8 mouse cellular contexts compared by ENCODE assay signal in the genomic region with DNA sequence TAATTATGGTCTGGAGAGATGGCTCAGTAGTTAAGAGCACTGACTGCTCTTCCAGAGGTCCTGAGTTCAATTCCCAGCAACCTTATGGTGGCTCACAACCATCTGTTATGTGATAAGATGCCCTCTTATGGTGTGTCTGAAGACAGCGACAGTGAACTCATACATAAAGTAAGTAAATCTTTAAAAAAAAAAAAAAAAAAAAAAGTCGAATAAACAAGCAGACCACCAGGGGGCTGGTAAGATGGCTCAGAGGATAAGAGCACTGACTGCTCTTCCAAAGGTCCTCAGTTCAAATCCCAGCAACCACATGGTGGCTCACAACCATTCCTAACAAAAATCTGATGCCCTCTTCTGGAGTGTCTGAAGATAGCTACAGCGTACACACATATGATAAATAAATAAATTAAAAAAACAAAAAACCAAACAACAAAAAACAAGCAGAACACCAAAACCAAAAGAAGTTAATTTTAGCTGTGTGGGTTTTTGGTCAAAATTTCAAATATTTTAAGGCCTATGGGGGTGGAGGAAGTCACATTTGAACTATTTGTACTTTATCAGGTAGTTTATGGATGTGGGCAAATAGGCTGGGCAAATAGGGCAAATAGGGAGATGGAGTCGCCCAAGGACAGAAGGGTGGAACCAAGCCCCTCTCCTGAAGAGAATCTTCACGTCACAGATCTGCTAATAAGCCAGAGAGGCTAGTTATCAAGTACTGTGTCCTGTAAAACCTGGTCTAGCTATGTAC. TPM values are rescaled to one million over a fixed set of nuclear protein-coding genes. Genes with fewer than 3 reads are reported as not detected.
DNase-seq lines count a peak whose midpoint lies in the region; ATAC-seq and TF ChIP-seq lines count a peak whose summit lies in the region.
"Not testable (repeated sequence)": the region's sequence is repeated elsewhere in the genome, so short reads cannot be mapped to it uniquely, and the experiment has no call there.

No protein-coding gene starts in this region.

- H3K36me3 ChIP-seq in forebrain, embryonic 10.5 days (replicated peaks) = peaks cover 57% of the 10 kb centered on the region
- H3K36me3 ChIP-seq in heart, embryonic 15.5 days = peaks cover 24% of the 10 kb centered on the region
- peaks cover 38% of the 10 kb centered on the region for H3K36me3 ChIP-seq in intestine, postnatal 0 days (ENCODE audit: control insufficient read depth, insufficient read depth)
- peaks cover 24% of the 10 kb centered on the region for H3K36me3 ChIP-seq in liver, embryonic 11.5 days (ENCODE audit: control insufficient read depth, insufficient read depth, low read length)
- H3K36me3 ChIP-seq in midbrain, embryonic 12.5 days = peaks cover 47% of the 10 kb centered on the region
- H3K36me3 ChIP-seq in spleen, adult 2 months (ENCODE audit: control insufficient read depth, insufficient read depth, low read length) = peaks cover 26% of the 10 kb centered on the region

- H3K27ac ChIP-seq in forebrain, embryonic 10.5 days = peak overlapping the region; percentile 86
- peak overlapping the region; percentile 88 for H3K27ac ChIP-seq in heart, embryonic 15.5 days
- H3K27ac ChIP-seq in intestine, postnatal 0 days (ENCODE audit: low read depth, low read length); liver, embryonic 11.5 days (ENCODE audit: low read depth, low read length); midbrain, embryonic 12.5 days (replicated peaks): not testable (repeated sequence)
- peak overlapping the region; percentile 29; the same call in 1 of the 2 replicates for H3K27ac ChIP-seq in spleen, adult 2 months (ENCODE audit: insufficient read depth, low read length)

- DNase-seq in A20 (ENCODE audit: low read depth, low spot score) (peak; percentile 62), ZHBTc4 (ENCODE audit: low read depth, low spot score) (peak; percentile 55)
- DNase-seq in forebrain, embryonic 10.5 days (ENCODE audit: extremely low spot score, low spot score); liver, embryonic 11.5 days (ENCODE audit: low spot score); spleen, adult 2 months (ENCODE audit: low read depth in 1 of 2, low spot score in 2 of 2): not testable (repeated sequence)

- TF ChIP-seq CTCF in intestine, postnatal 0 days (IDR thresholded peaks at IDR 0.05; ENCODE audit: low read depth) = peak; percentile 15; the same call in 1 of the 2 replicates
- not testable (repeated sequence) for TF ChIP-seq CTCF in spleen, adult 2 months (IDR thresholded peaks at IDR 0.05; ENCODE audit: extremely low read depth, insufficient read depth, insufficient read length, insufficient replicate concordance)

- peak overlapping the region; percentile 90 for H3K4me3 ChIP-seq in forebrain, embryonic 10.5 days
- peak overlapping the region; percentile 99 for H3K4me3 ChIP-seq in heart, embryonic 15.5 days
- H3K4me3 ChIP-seq in intestine, postnatal 0 days (ENCODE audit: low read depth, low read length) = peak overlapping the region; percentile 88
- H3K4me3 ChIP-seq in liver, embryonic 11.5 days (ENCODE audit: low read depth, low read length) = peak overlapping the region; percentile 95
- peak overlapping the region; percentile 71 for H3K4me3 ChIP-seq in midbrain, embryonic 12.5 days
- not testable (repeated sequence) for H3K4me3 ChIP-seq in spleen, adult 2 months (ENCODE audit: extremely low read depth, insufficient read depth, insufficient read length)

- 0 out of 2 replicates have a peak overlapping the region, but pooled peaks have one; percentile 78 for H3K9ac ChIP-seq in heart, embryonic 15.5 days
- not testable (repeated sequence) for H3K9ac ChIP-seq in intestine, postnatal 0 days (ENCODE audit: low read depth, low read length)
- H3K9ac ChIP-seq in liver, embryonic 11.5 days (ENCODE audit: low read depth, low read length) = peak overlapping the region; percentile 89
- H3K9ac ChIP-seq in midbrain, embryonic 12.5 days (replicated peaks) = peak overlapping the region; percentile 68

- not testable (repeated sequence) for H3K27me3 ChIP-seq in forebrain, embryonic 10.5 days (ENCODE audit: poor library complexity, severe bottlenecking); heart, embryonic 15.5 days; intestine, postnatal 0 days (replicated peaks; ENCODE audit: control insufficient read depth, insufficient read depth, low read length); liver, embryonic 11.5 days (replicated peaks; ENCODE audit: control insufficient read depth, insufficient read depth, low read length); midbrain, embryonic 12.5 days; spleen, adult 2 months (ENCODE audit: control insufficient read depth, insufficient read depth, low read length)

- not testable (repeated sequence) for H3K9me3 ChIP-seq in forebrain, embryonic 10.5 days; heart, embryonic 15.5 days (replicated peaks); intestine, postnatal 0 days (ENCODE audit: control insufficient read depth); liver, embryonic 11.5 days (ENCODE audit: control insufficient read depth, low read length); midbrain, embryonic 12.5 days

- peak overlapping the region; percentile 89 for H3K4me2 ChIP-seq in heart, embryonic 15.5 days
- H3K4me2 ChIP-seq in intestine, postnatal 0 days (replicated peaks; ENCODE audit: low read depth) = peak overlapping the region; percentile 81
- peak overlapping the region; percentile 87 for H3K4me2 ChIP-seq in liver, embryonic 11.5 days
- H3K4me2 ChIP-seq in midbrain, embryonic 12.5 days (replicated peaks) = peak overlapping the region; percentile 78

- peaks cover 17% of the 10 kb centered on the region for H3K4me1 ChIP-seq in forebrain, embryonic 10.5 days
- H3K4me1 ChIP-seq in heart, embryonic 15.5 days (replicated peaks) = peaks cover 14% of the 10 kb centered on the region
- not testable (repeated sequence) for H3K4me1 ChIP-seq in intestine, postnatal 0 days (replicated peaks; ENCODE audit: control insufficient read depth, insufficient read depth, low read length); spleen, adult 2 months (ENCODE audit: control insufficient read depth, insufficient read depth, insufficient read length)
- H3K4me1 ChIP-seq in liver, embryonic 11.5 days (replicated peaks; ENCODE audit: control insufficient read depth, insufficient read depth, low read length) = peaks cover 11% of the 10 kb centered on the region
- peaks cover 18% of the 10 kb centered on the region for H3K4me1 ChIP-seq in midbrain, embryonic 12.5 days

- not testable (repeated sequence) for ATAC-seq in heart, embryonic 15.5 days (replicated peaks; ENCODE audit: insufficient number of reproducible peaks, insufficient read depth, low FRiP score, low read depth); intestine, postnatal 0 days; liver, embryonic 11.5 days (replicated peaks; ENCODE audit: low FRiP score); midbrain, embryonic 12.5 days (ENCODE audit: low FRiP score, low read depth)

- TF ChIP-seq POLR2A in spleen, adult 2 months (IDR thresholded peaks at IDR 0.05; ENCODE audit: low read depth, low read length) = not testable (repeated sequence)

- 30% methylated on average over 5 of the region's 5 CpGs for WGBS in forebrain, embryonic 10.5 days
- 29% methylated on average over 5 of the region's 5 CpGs for WGBS in heart, embryonic 15.5 days
- WGBS in intestine, postnatal 0 days = 29% methylated on average over 5 of the region's 5 CpGs
- WGBS in liver, embryonic 11.5 days = 30% methylated on average over 5 of the region's 5 CpGs
- 29% methylated on average over 5 of the region's 5 CpGs for WGBS in midbrain, embryonic 12.5 days
- WGBS in spleen, adult 2 months = 41% methylated on average over 5 of the region's 5 CpGs

RNA-seq across cellular contexts. Expression of a gene that starts 1.1 kb away (rescaled TPM):
- 18.1 and 21.7 TPM in 2 replicates for polyA plus RNA-seq in forebrain, embryonic 10.5 days (2016; fragmentation: Nextera tagmentation; extraction: Ambion mirVana)
- 6.7 and 8.7 TPM in 2 replicates for polyA plus RNA-seq in heart, embryonic 15.5 days (2015; fragmentation: Nextera tagmentation; extraction: Ambion mirVana)
- polyA plus RNA-seq in intestine, postnatal 0 days (2015; fragmentation: Nextera tagmentation; extraction: Ambion mirVana) = 6.3 and 10.0 TPM in 2 replicates
- polyA plus RNA-seq in liver, embryonic 11.5 days (2014; fragmentation: Nextera tagmentation; extraction: Ambion mirVana) = 18.9 and 19.6 TPM in 2 replicates
- 21.0 and 22.0 TPM in 2 replicates for polyA plus RNA-seq in midbrain, embryonic 12.5 days (2016; fragmentation: Nextera tagmentation; extraction: Ambion mirVana)
- 17.0 and 19.1 TPM in 2 replicates for polyA plus RNA-seq in spleen, adult 2 months (2012; rRNA removed)

RNA-seq across cellular contexts. Expression of a gene that starts 11.0 kb away (rescaled TPM):
- polyA plus RNA-seq in forebrain, embryonic 10.5 days (2016; fragmentation: Nextera tagmentation; extraction: Ambion mirVana) = 474 and 480 TPM in 2 replicates
- 409 and 423 TPM in 2 replicates for polyA plus RNA-seq in heart, embryonic 15.5 days (2015; fragmentation: Nextera tagmentation; extraction: Ambion mirVana)
- polyA plus RNA-seq in intestine, postnatal 0 days (2015; fragmentation: Nextera tagmentation; extraction: Ambion mirVana) = 398 and 414 TPM in 2 replicates
- 521 and 566 TPM in 2 replicates for polyA plus RNA-seq in liver, embryonic 11.5 days (2014; fragmentation: Nextera tagmentation; extraction: Ambion mirVana)
- 376 and 388 TPM in 2 replicates for polyA plus RNA-seq in midbrain, embryonic 12.5 days (2016; fragmentation: Nextera tagmentation; extraction: Ambion mirVana)
- 54.2 and 96.7 TPM in 2 replicates for polyA plus RNA-seq in spleen, adult 2 months (2012; rRNA removed)

RNA-seq across cellular contexts. Expression of a gene that starts 20.3 kb away (rescaled TPM):
- 18.1 and 23.4 TPM in 2 replicates for polyA plus RNA-seq in forebrain, embryonic 10.5 days (2016; fragmentation: Nextera tagmentation; extraction: Ambion mirVana)
- polyA plus RNA-seq in heart, embryonic 15.5 days (2015; fragmentation: Nextera tagmentation; extraction: Ambion mirVana) = 26.5 and 27.8 TPM in 2 replicates
- polyA plus RNA-seq in intestine, postnatal 0 days (2015; fragmentation: Nextera tagmentation; extraction: Ambion mirVana) = 6.6 and 7.5 TPM in 2 replicates
- polyA plus RNA-seq in liver, embryonic 11.5 days (2014; fragmentation: Nextera tagmentation; extraction: Ambion mirVana) = 9.8 and 10.6 TPM in 2 replicates
- 17.0 and 17.6 TPM in 2 replicates for polyA plus RNA-seq in midbrain, embryonic 12.5 days (2016; fragmentation: Nextera tagmentation; extraction: Ambion mirVana)
- polyA plus RNA-seq in spleen, adult 2 months (2012; rRNA removed) = 3.6 TPM in 2 replicates

RNA-seq across cellular contexts. Expression of a gene that starts 27.4 kb away (rescaled TPM):
- 88.7 and 89.0 TPM in 2 replicates for polyA plus RNA-seq in forebrain, embryonic 10.5 days (2016; fragmentation: Nextera tagmentation; extraction: Ambion mirVana)
- polyA plus RNA-seq in heart, embryonic 15.5 days (2015; fragmentation: Nextera tagmentation; extraction: Ambion mirVana) = 51.2 and 53.6 TPM in 2 replicates
- polyA plus RNA-seq in intestine, postnatal 0 days (2015; fragmentation: Nextera tagmentation; extraction: Ambion mirVana) = 37.3 and 39.0 TPM in 2 replicates
- 119 and 123 TPM in 2 replicates for polyA plus RNA-seq in liver, embryonic 11.5 days (2014; fragmentation: Nextera tagmentation; extraction: Ambion mirVana)
- polyA plus RNA-seq in midbrain, embryonic 12.5 days (2016; fragmentation: Nextera tagmentation; extraction: Ambion mirVana) = 71.2 and 75.7 TPM in 2 replicates
- polyA plus RNA-seq in spleen, adult 2 months (2012; rRNA removed) = 9.8 and 11.6 TPM in 2 replicates

RNA-seq across cellular contexts. Expression of a gene that starts 27.4 kb away (rescaled TPM):
- 98.9 and 117 TPM in 2 replicates for polyA plus RNA-seq in forebrain, embryonic 10.5 days (2016; fragmentation: Nextera tagmentation; extraction: Ambion mirVana)
- polyA plus RNA-seq in heart, embryonic 15.5 days (2015; fragmentation: Nextera tagmentation; extraction: Ambion mirVana) = 28.9 and 34.5 TPM in 2 replicates
- 15.9 and 17.3 TPM in 2 replicates for polyA plus RNA-seq in intestine, postnatal 0 days (2015; fragmentation: Nextera tagmentation; extraction: Ambion mirVana)
- 69.7 and 69.9 TPM in 2 replicates for polyA plus RNA-seq in liver, embryonic 11.5 days (2014; fragmentation: Nextera tagmentation; extraction: Ambion mirVana)
- 72.4 and 74.3 TPM in 2 replicates for polyA plus RNA-seq in midbrain, embryonic 12.5 days (2016; fragmentation: Nextera tagmentation; extraction: Ambion mirVana)
- 25.9 and 29.4 TPM in 2 replicates for polyA plus RNA-seq in spleen, adult 2 months (2012; rRNA removed)
